Mouse (Mus musculus) kidney, adult 8-10 months (tissue): ENCODE measurements around the gene Lce3e.

Experiments used
- DNase-seq, 2 experiments: peaks; one replicate each; pipeline ENCODE4 v3.0.0; 2022

The Lce3e gene

GRCm38 (mm10) chr3:92966761-92967160 is at the start of gene Lce3e:
Gene Lce3e (plus strand): TSS chr3:92967061.
- no peak for DNase-seq

GRCm38 (mm10) chr3:92920364-92920763 is 46.5 kb upstream of the Lce3e start:
- no peak for DNase-seq

GRCm38 (mm10) chr3:92926130-92926529 is 40.7 kb upstream of the Lce3e start, which contains the start of gene Lce3a:
Gene Lce3a (minus strand): TSS chr3:92926230.
- no peak for DNase-seq

- no peak for DNase-seq
Measured at GRCm38 (mm10) chr3:92932679-92933078, 34.2 kb upstream of the Lce3e start, which contains the start of gene Lce3b. Gene Lce3b (plus strand): TSS chr3:92932979.

GRCm38 (mm10) chr3:92944186-92944585 is 22.7 kb upstream of the Lce3e start, which contains the start of gene Lce3c:
Gene Lce3c (plus strand): TSS chr3:92944486.
- DNase-seq: no peak

GRCm38 (mm10) chr3:92957090-92957489 is 9.8 kb upstream of the Lce3e start, which contains the start of gene Lce3d:
Gene Lce3d (plus strand): TSS chr3:92957390.
- DNase-seq: no peak

GRCm38 (mm10) chr3:92978484-92978883 is 11.6 kb downstream of the Lce3e start:
- DNase-seq: no peak

- DNase-seq: no peak
Measured at GRCm38 (mm10) chr3:92991926-92992325, 25.1 kb downstream of the Lce3e start, which contains the start of gene Lce3f. Gene Lce3f (plus strand): TSS chr3:92992226.

- peak; percentile 21 to 68 for DNase-seq
Measured at GRCm38 (mm10) chr3:92998691-92999090, 31.8 kb downstream of the Lce3e start.

- DNase-seq: no peak
Measured at GRCm38 (mm10) chr3:93000621-93001020, 33.8 kb downstream of the Lce3e start.

GRCm38 (mm10) chr3:93002843-93003242 is 36.0 kb downstream of the Lce3e start:
- no peak for DNase-seq

- peak in 1 of 2 experiments; percentile 11 for DNase-seq
Measured at GRCm38 (mm10) chr3:93014378-93014801, 47.5 kb downstream of the Lce3e start.

- DNase-seq: no peak
Measured at GRCm38 (mm10) chr3:93014871-93015270, 48.0 kb downstream of the Lce3e start.

GRCm38 (mm10) chr3:93015460-93016104 is 48.7 kb downstream of the Lce3e start, which contains the start of gene Crct1:
Gene Crct1 (minus strand): TSS chr3:93015687.
- no peak for DNase-seq
